In the genomic region with DNA sequence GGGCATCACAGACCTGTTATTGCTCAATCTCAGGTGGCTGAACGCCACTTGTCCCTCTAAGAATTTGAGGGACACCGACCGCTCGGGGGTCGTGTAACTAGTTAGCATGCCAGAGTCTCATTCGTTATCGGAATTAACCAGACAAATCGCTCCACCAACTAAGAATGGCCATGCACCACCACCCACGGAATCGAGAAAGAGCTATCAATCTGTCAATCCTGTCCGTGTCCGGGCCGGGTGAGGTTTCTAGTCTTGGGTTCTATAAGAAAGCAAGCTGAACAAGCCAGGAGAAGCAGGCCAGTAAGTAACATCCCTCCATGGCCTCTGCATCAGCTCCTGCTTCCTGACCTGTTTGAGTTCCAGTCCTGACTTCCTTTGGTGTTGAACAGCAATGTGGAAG, we compare ENCODE assay signal across 7 mouse cellular contexts.
DNase-seq lines count a peak whose midpoint lies in the region; ATAC-seq and TF ChIP-seq lines count a peak whose summit lies in the region.
"Not testable (repeated sequence)": the region's sequence is repeated elsewhere in the genome, so short reads cannot be mapped to it uniquely, and the experiment has no call there.

No protein-coding gene starts in this region.

- H3K9ac ChIP-seq in embryonic facial prominence, embryonic 15.5 days; heart, embryonic 12.5 days; intestine, embryonic 14.5 days (ENCODE audit: low read length); liver, embryonic 12.5 days; neural tube, embryonic 11.5 days (ENCODE audit: low read length): not testable (repeated sequence)

- DNase-seq in G1E (ENCODE audit: low spot score); intestine, embryonic 14.5 days (ENCODE audit: low spot score); neural tube, embryonic 11.5 days (ENCODE audit: low spot score): not testable (repeated sequence)

- 89% methylated on average over 13 of the region's 13 CpGs for WGBS in embryonic facial prominence, embryonic 15.5 days
- 93% methylated on average over 13 of the region's 13 CpGs for WGBS in heart, embryonic 12.5 days
- WGBS in intestine, embryonic 14.5 days: 89% methylated on average over 13 of the region's 13 CpGs
- 80% methylated on average over 13 of the region's 13 CpGs for WGBS in liver, embryonic 12.5 days (ENCODE audit: insufficient replicate concordance)
- WGBS in neural tube, embryonic 11.5 days: 94% methylated on average over 13 of the region's 13 CpGs

- H3K36me3 ChIP-seq in G1E (replicated peaks); embryonic facial prominence, embryonic 15.5 days; heart, embryonic 12.5 days; intestine, embryonic 14.5 days (ENCODE audit: control insufficient read depth, insufficient read depth, low read length); liver, embryonic 12.5 days; neural tube, embryonic 11.5 days (ENCODE audit: control insufficient read depth, insufficient read depth, low read length): not testable (repeated sequence)

- H3K27me3 ChIP-seq in G1E (ENCODE audit: insufficient read depth, low read length); embryonic facial prominence, embryonic 15.5 days; heart, embryonic 12.5 days (replicated peaks); intestine, embryonic 14.5 days (replicated peaks; ENCODE audit: control insufficient read depth, insufficient read depth, low read length); liver, embryonic 12.5 days (replicated peaks); neural tube, embryonic 11.5 days (ENCODE audit: control insufficient read depth, insufficient read depth, low read length): not testable (repeated sequence)

- not testable (repeated sequence) for H3K4me2 ChIP-seq in embryonic facial prominence, embryonic 15.5 days (replicated peaks); heart, embryonic 12.5 days; intestine, embryonic 14.5 days (ENCODE audit: low read length); liver, embryonic 12.5 days; neural tube, embryonic 11.5 days (ENCODE audit: low read depth)

- peak; percentile 100 for ATAC-seq in G1E (ENCODE audit: extremely low read depth, insufficient number of reproducible peaks, low FRiP score, poor library complexity, severe bottlenecking)
- peak; percentile 87 for ATAC-seq in embryonic facial prominence, embryonic 15.5 days (ENCODE audit: insufficient number of reproducible peaks, low FRiP score, low TSS enrichment, low read depth)
- ATAC-seq in heart, embryonic 12.5 days (ENCODE audit: insufficient number of reproducible peaks, low FRiP score): peak; percentile 88
- peak; percentile 88 for ATAC-seq in intestine, embryonic 14.5 days (replicated peaks; ENCODE audit: low FRiP score, low TSS enrichment, low read depth)
- peak; percentile 83 for ATAC-seq in liver, embryonic 12.5 days
- peak; percentile 94 for ATAC-seq in megakaryocyte, adult 5-6 weeks (ENCODE audit: poor library complexity, severe bottlenecking)
- peak; percentile 73; the same call in 1 of the 2 replicates for ATAC-seq in neural tube, embryonic 11.5 days (ENCODE audit: insufficient read depth, low FRiP score, low TSS enrichment)

- TF ChIP-seq CTCF in G1E (IDR thresholded peaks at IDR 0.05; ENCODE audit: low read depth, low read length): not testable (repeated sequence)

- H3K9me3 ChIP-seq in G1E (replicated peaks): peaks cover 46% of the 10 kb centered on the region
- H3K9me3 ChIP-seq in embryonic facial prominence, embryonic 15.5 days (replicated peaks); heart, embryonic 12.5 days (replicated peaks); intestine, embryonic 14.5 days (ENCODE audit: control insufficient read depth, low read length); liver, embryonic 12.5 days (replicated peaks); neural tube, embryonic 11.5 days (ENCODE audit: control insufficient read depth, low read length): not testable (repeated sequence)

- H3K4me3 ChIP-seq in G1E (ENCODE audit: low read depth, low read length); embryonic facial prominence, embryonic 15.5 days (replicated peaks); heart, embryonic 12.5 days; intestine, embryonic 14.5 days (ENCODE audit: low read depth, low read length); liver, embryonic 12.5 days; neural tube, embryonic 11.5 days (ENCODE audit: low read depth, low read length): not testable (repeated sequence)

- not testable (repeated sequence) for H3K27ac ChIP-seq in embryonic facial prominence, embryonic 15.5 days (replicated peaks); heart, embryonic 12.5 days (ENCODE audit: poor library complexity, severe bottlenecking); intestine, embryonic 14.5 days (ENCODE audit: low read depth); liver, embryonic 12.5 days; neural tube, embryonic 11.5 days (ENCODE audit: low read depth, low read length)

- not testable (repeated sequence) for H3K4me1 ChIP-seq in G1E (ENCODE audit: insufficient read depth, low read depth, low read length); embryonic facial prominence, embryonic 15.5 days; heart, embryonic 12.5 days (replicated peaks); intestine, embryonic 14.5 days (replicated peaks; ENCODE audit: control insufficient read depth, insufficient read depth, low read length); liver, embryonic 12.5 days; neural tube, embryonic 11.5 days (ENCODE audit: control insufficient read depth, insufficient read depth, low read length)
